Mouse (Mus musculus) left cerebral cortex, adult 9 months (tissue): ENCODE data around the gene Lrrc49.

ENCODE experiments used
- DNase-seq, 2 experiments: peaks; one replicate each; pipeline ENCODE4 v3.0.0; 2022; ENCODE audit warnings: low spot score in 2 of 2

Gene Lrrc49

GRCm38 (mm10) chr9:60674780-60675179, 13.2 kb downstream of the Lrrc49 start:
- no peak for DNase-seq

GRCm38 (mm10) chr9:60672568-60672967, 15.4 kb downstream of the Lrrc49 start:
- no peak for DNase-seq

DNA sequence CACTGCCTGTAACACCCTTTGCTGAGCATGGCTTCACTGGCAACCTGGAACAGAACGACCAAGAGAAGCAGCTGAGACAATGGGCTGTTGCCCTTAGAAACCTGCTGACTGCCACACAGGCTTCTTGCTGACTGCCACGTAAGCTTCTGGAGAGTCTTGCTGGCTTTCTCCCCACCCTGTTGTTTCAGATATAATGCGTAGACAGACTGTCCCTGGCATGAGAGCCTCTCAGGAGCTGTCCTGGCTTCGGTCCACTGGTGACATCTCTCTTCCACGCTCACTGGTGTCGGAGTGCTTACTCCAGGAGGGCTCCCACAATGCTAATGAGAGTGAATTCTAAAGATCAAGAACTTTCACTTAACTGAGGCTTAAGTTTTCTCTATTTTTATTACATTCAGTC, 19.1 kb downstream of the Lrrc49 start:
- no peak for DNase-seq

GRCm38 (mm10) chr9:60665535-60665934, 22.4 kb downstream of the Lrrc49 start:
- DNase-seq, result no peak

GRCm38 (mm10) chr9:60664866-60665265, 23.1 kb downstream of the Lrrc49 start:
- DNase-seq, result no peak

DNA sequence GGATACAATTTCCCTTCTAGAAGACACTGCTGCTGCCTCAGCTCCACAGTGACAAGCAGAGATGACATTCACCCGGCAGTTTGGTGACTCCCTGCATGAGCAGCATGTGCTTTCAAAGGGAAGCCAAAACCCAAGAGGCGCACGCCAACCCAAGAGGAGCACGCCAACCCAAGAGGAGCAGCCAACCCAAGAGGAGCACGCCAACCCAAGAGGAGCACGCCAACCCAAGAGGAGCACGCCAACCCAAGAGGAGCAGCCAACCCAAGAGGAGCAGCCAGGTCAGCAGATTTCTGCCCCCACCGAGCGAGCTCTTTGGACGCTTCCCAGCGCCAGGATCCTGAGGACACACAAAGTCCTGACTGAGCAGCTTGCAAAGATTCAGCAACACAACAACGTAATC, 23.6 kb downstream of the Lrrc49 start:
- DNase-seq, result no peak

DNA sequence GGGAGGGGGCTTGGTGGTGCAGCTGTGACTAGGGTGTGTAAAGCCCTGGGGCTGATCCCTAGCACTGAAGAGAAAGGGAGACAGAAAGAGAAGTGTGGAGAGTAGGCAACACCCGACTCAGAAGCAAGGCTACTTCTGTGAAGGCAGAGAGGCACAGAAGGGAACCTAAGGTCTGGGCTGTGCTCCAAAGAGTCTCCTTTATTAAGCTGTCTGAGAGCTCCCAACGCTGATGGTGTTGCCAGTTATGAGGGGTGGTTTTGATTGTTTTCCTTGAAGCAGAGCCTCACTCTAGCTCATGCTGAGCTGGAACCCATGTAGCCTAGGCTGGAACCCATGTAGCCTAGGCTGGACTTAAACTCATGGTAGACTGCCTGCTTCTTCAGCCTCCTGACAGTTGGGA, 25.0 kb downstream of the Lrrc49 start:
- no peak for DNase-seq

DNA sequence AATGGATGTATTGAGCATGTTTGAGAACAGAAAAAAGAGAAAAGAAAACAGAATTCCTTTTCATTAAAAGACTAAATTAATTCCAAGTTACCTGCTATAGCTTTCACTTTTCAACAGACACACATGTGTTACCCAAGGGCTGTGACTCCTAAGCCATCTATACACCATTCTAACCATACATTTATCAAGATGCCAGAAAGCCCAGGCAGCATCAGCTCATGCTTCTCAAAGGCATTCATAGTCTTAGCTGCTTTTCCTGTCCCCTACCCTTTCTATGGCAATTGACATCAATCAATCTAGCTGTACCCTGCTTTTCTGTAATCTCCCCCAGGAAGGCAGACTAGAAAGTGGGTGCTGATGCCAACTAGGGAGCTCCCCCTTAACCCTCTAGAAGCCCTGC, 34.4 kb downstream of the Lrrc49 start:
- DNase-seq, result no peak

GRCm38 (mm10) chr9:60653137-60653536, 34.8 kb downstream of the Lrrc49 start:
- DNase-seq, result no peak

DNA sequence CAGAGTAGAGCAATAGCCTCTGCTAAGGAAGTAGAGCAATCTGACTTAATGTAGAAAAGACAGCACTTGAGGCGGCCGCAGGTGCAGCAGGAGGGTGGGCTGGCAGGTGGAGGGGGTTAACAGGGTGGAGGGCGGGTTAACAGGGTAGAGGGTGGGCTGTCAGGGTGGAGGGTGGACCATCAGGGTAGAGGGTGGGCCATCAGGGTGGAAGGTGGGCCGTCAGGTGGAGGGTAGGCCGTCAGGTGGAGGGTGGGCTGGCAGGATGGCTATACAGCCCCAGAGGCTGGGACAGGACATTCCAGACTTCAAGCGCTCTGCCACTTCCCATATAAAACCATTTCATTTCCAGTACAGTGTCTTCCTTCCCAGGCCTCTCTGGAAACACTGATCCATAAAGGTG, 37.7 kb downstream of the Lrrc49 start:
- DNase-seq, result no peak

GRCm38 (mm10) chr9:60648981-60649975, 38.7 kb downstream of the Lrrc49 start:
- DNase-seq, result peak; percentile 80 to 84

DNA sequence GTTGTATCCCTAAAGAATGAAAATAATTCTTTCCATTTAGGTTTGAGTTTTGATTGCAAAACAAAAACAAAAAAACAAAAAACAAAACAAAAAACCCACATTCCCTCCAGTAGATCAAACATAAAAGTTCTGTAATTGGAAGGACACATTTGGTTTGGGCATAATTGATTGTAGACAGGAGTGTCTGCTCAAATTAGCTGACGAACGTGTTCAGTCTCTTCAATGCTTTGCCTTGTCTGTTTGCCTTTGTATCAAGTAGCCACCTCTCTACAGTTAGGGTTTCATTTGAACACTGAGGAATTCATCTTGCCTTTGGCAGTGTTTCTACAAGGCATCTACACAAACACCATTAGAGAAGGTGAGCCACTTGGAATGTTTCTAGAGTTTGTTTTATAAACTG, 54.4 kb downstream of the Lrrc49 start:
- no peak for DNase-seq

DNA sequence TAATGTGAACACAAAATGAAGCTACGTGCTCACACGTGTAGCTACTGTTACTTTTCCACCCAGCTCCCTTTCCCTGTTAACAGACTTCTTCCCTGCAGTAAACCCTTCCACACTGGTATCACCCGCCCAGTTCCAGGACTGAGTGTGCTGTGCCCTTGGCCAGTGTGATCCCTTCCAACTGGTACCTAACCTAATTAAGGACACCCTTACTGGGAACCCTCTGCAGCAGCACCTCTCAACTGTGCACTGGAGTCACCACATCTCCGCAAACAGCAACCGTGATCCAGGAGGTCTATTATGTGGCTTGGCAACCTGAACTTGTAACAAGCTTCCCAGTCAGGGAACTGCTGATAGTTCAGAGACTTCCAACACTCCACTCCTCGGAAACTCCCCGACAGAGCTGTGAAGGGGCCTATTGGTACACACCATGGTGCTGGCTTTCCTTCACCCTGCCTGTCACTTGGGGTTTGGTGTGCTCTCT, 61.6 kb downstream of the Lrrc49 start:
- no peak for DNase-seq

- DNase-seq, result peak in 1 of 2 experiments; percentile 55
Measured at GRCm38 (mm10) chr9:60625895-60626294, 62.1 kb downstream of the Lrrc49 start.

GRCm38 (mm10) chr9:60616946-60617345, 71.0 kb downstream of the Lrrc49 start:
- DNase-seq, result no peak

DNA sequence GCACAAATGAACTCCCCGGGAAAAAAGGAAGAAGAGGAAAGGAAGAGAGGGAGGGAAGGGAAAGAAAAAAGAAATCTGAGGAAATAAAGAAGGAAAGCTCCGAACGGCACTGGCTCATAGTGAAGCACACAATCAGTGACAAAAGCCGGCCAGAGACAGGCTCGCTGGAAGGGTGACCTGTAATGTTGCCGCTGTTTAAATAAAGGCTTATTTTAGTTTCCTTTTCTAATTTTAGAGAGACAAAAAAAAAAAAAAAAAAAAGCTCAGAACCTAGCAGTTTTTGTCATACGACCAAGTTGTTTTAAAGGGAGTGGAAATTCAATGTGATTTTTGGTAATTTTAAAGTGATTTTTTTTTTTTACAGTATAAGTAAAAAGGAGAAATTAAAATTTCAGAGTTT, 71.6 kb downstream of the Lrrc49 start:
- no peak for DNase-seq

DNA sequence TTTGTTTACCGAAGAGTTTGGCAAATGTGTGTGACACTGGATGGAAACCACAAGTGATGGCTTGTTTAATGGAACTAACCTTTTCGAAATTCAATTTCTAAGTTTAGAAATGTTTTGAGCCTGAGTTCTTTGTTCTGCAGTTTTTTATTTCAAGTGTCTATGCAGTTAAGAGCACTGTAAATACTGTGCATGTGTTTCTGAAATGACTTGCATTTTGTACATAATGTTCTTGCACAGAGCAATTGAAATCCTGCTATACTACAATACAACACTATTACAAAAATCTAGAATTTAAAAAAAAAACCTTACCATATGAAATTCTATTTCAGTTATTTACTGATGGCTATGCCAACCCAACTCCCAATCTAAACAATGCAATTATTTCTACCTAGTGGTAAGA, 75.7 kb downstream of the Lrrc49 start:
- no peak for DNase-seq

DNA sequence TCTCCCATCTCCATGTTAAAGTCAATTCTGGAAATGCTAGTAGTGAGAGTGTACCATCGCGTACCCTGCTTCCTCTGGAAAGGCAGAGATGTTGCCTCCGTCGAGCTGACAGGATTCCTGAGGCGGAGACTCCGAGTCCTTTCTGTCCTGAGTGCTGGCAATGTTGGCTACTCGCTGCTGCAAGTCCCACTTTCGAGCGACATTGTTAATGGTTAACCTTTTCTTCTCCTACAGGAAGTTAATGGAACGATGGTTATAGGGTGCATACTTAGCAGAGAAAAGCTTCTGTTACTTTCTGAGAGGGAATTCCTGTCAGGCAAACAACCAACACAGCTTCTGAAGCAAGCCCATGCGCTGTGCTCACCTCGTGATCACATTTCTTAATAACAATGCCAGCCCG, 77.8 kb downstream of the Lrrc49 start:
- DNase-seq, result no peak

- no peak for DNase-seq
Measured at GRCm38 (mm10) chr9:60608857-60609256, 79.1 kb downstream of the Lrrc49 start.

DNA sequence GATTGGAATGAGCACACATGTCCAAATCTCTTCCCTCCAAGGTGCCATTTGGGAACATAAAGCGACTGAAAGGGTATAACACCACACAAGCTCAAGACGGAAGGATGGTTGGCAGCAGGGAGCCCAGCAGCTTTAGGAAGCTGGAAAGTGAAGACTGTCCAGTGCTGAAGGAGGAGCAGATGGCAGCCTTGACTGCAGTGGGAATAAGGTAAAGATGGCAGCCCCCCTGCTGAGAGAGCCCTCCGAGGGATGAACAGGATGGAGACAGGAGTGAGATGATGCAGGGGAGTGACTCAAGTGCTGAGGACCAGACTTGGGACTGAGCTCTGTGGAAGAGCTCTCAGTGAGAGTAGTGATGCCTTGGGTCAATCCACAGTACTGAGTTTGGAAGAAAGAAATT, 79.9 kb downstream of the Lrrc49 start:
- DNase-seq, result no peak

DNA sequence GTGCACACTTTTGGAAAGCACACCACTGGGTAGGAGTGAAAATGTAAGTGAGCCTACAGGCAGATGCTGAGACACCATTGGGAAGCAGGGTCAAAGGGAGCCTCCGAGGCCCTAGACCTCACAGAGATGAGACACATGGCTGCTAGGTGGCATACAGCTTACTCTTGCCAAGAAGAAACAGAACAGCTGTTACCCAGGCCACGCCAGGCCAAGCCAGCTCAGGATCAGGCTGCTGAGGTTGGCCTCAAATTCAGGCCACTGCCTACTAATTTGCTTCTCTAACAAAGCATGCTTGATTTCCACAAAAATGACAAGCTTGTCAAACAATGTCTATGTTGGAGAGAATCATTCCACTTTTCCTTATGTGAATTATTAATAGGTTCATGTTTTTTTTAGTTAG, 83.0 kb downstream of the Lrrc49 start:
- DNase-seq, result no peak

DNA sequence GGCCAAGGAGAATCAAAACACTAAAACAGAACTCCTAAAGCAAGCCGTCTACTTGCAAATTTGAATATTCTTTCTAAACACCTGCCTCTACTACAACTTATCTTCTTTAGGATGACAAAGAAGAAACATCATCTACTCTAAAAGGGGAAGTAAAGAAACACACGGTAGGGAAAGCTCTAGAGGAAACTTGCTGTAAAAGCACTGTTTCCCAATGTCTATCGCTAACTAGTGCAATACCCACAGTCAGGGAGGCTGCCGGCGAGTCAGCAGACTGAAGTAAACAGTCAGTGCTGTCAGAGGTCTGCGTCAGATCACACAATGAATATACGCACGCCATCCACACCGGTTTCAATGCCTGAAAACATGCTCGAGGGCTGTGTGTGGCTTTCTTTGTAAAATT, 86.0 kb downstream of the Lrrc49 start:
- DNase-seq, result no peak

DNA sequence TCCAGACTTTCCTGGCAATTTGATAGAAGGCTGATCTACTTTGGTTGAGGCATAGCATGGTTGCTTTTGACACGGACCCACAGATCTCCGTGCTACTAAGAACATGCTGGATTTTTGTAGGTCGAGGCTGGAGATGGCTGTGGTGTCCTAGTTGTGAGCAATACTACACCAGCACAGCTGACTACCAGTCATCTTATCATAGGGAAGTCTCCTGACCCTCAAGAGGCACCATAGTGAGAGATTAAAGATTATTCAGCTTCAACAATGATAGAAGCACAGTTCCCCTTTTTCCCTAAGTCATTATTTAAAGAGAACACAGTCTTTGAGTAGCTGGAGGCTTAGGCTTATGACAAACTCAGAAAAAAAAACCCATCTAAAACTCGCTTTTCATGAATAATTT, 87.7 kb downstream of the Lrrc49 start:
- DNase-seq, result no peak
